Mouse (Mus musculus): Measurements from ENCODE around the gene Arhgap25. TPM values are rescaled to one million over a fixed set of nuclear protein-coding genes. Genes with fewer than 3 reads are reported as not detected.

Arhgap25 gene
- polyA plus RNA-seq, 1 experiment = 1.9 TPM

GRCm38 (mm10) chr6:87428487-87429044 lies 104.5 kb downstream of the Arhgap25 start, which contains the start of gene Bmp10:
Gene Bmp10, plus strand, starts transcription at chr6:87428994.
- no peak within 1 kb of the TSS for H3K4me3 ChIP-seq (ENCODE audit: low read depth, low read length)
- 70% methylated on average over 7 of the region's 7 CpGs for WGBS
- no peaks in the 10 kb centered on the region for H3K4me1 ChIP-seq (ENCODE audit: control insufficient read depth, insufficient read depth, insufficient read length, low read length)

GRCm38 (mm10) chr6:87427616-87428015 lies 105.4 kb downstream of the Arhgap25 start:
- no peaks in the 10 kb centered on the region for H3K36me3 ChIP-seq (ENCODE audit: control insufficient read depth, insufficient read depth, low read length)
- TF ChIP-seq POLR2A (IDR thresholded peaks at IDR 0.05; ENCODE audit: low read depth, low read length) (no peak), CTCF (IDR thresholded peaks at IDR 0.05; ENCODE audit: extremely low read depth, insufficient read length, insufficient replicate concordance, low read depth, low read length) (no peak)
- WGBS = 89% methylated on average over 8 of the region's 8 CpGs
- no peak overlapping the region for H3K4me3 ChIP-seq (ENCODE audit: low read depth, low read length)
- no peak overlapping the region for H3K27ac ChIP-seq (ENCODE audit: insufficient read depth, low read depth, low read length)
- no peaks in the 10 kb centered on the region for H3K4me1 ChIP-seq (ENCODE audit: control insufficient read depth, insufficient read depth, insufficient read length, low read length)
- no peaks in the 10 kb centered on the region for H3K27me3 ChIP-seq (ENCODE audit: control insufficient read depth, insufficient read depth, low read length)

More at GRCm38 (mm10) chr6:87428487-87429044, 104.5 kb downstream of the Arhgap25 start, which contains the start of gene Bmp10:
- TF ChIP-seq POLR2A (IDR thresholded peaks at IDR 0.05; ENCODE audit: low read depth, low read length) (no peak), CTCF (IDR thresholded peaks at IDR 0.05; ENCODE audit: extremely low read depth, insufficient read length, insufficient replicate concordance, low read depth, low read length) (no peak)
- Histone ChIP-seq H3K36me3 (ENCODE audit: control insufficient read depth, insufficient read depth, low read length) (no peaks in the 10 kb centered on the region), H3K27me3 (ENCODE audit: control insufficient read depth, insufficient read depth, low read length) (no peaks in the 10 kb centered on the region), H3K27ac (ENCODE audit: insufficient read depth, low read depth, low read length) (no peak within 1 kb of the TSS)

DNA sequence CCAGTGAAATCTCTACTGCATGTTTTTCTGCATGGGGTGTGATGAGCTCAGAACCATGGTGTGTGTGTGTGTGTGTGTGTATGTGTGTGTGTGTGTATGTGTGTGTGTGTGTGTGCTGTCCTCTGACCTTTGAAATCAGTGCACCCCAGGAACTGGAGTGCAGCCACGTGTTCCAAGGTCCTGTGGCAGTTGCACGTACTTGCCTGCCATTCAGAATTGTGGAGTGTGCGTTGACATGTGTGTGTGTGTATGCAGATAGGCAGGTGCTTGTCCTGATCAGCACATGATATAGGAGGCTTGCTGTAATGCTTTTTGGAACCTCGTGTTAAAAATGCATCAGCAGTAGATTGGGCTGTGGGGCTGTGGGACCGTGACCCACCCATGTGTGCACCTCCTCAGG lies 106.1 kb downstream of the Arhgap25 start:
- TF ChIP-seq POLR2A (IDR thresholded peaks at IDR 0.05; ENCODE audit: low read depth, low read length) (no peak), CTCF (IDR thresholded peaks at IDR 0.05; ENCODE audit: extremely low read depth, insufficient read length, insufficient replicate concordance, low read depth, low read length) (no peak)
- Histone ChIP-seq H3K36me3 (ENCODE audit: control insufficient read depth, insufficient read depth, low read length) (no peaks in the 10 kb centered on the region), H3K27me3 (ENCODE audit: control insufficient read depth, insufficient read depth, low read length) (no peaks in the 10 kb centered on the region), H3K4me3 (ENCODE audit: low read depth, low read length) (no peak overlapping the region), H3K27ac (ENCODE audit: insufficient read depth, low read depth, low read length) (no peak overlapping the region), H3K4me1 (ENCODE audit: control insufficient read depth, insufficient read depth, insufficient read length, low read length) (no peaks in the 10 kb centered on the region)
- 52% methylated on average over 5 of the region's 5 CpGs for WGBS

DNA sequence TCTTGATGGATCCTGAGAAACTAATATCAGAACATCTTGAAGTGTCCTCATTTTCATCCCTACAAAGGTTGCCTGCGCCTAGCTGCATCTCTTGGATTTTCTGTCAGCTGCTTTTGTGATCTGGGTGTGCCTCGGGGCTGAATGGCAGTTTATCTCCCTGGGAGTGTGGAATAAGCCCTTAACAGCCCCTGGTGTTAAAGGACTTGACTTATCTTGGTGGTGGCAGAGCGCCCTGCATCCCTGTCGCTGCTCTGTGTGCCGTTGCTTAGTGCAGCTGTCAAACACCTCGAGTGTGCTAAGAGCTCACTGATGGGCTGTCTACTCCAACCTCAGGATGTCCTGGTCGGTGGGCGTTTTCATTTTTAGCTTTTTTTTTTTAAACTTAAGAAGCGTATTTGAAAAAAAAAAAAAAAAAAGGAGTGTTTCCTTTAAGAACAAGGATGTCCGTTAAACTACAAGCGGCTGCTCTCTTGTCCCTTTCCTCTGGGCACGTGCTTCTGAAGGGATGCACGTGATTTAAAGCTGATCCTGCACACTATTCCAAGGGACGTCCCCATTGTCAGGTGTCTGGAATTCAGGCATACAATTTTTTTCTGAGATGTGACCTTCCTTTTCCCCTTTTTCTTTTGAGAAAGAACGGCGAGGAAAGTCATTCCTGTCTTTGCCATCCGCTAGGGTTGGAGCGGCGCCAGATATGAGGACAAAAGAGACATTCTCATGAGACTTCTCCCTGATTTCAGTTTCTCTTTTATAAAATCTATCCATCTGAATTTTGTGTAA lies 108.8 kb downstream of the Arhgap25 start:
- 24% methylated on average over 19 of the region's 19 CpGs for WGBS
- Histone ChIP-seq H3K4me3 (ENCODE audit: low read depth, low read length) (no peak overlapping the region), H3K27me3 (ENCODE audit: control insufficient read depth, insufficient read depth, low read length) (no peaks in the 10 kb centered on the region), H3K36me3 (ENCODE audit: control insufficient read depth, insufficient read depth, low read length) (no peaks in the 10 kb centered on the region), H3K4me1 (ENCODE audit: control insufficient read depth, insufficient read depth, insufficient read length, low read length) (no peaks in the 10 kb centered on the region), H3K27ac (ENCODE audit: insufficient read depth, low read depth, low read length) (no peak overlapping the region)
- TF ChIP-seq CTCF (IDR thresholded peaks at IDR 0.05; ENCODE audit: extremely low read depth, insufficient read length, insufficient replicate concordance, low read depth, low read length) (no peak), POLR2A (IDR thresholded peaks at IDR 0.05; ENCODE audit: low read depth, low read length) (no peak)

GRCm38 (mm10) chr6:87422304-87422703 lies 110.8 kb downstream of the Arhgap25 start:
- Histone ChIP-seq H3K27me3 (ENCODE audit: control insufficient read depth, insufficient read depth, low read length) (no peaks in the 10 kb centered on the region), H3K4me1 (ENCODE audit: control insufficient read depth, insufficient read depth, insufficient read length, low read length) (no peaks in the 10 kb centered on the region), H3K4me3 (ENCODE audit: low read depth, low read length) (no peak overlapping the region), H3K27ac (ENCODE audit: insufficient read depth, low read depth, low read length) (no peak overlapping the region), H3K36me3 (ENCODE audit: control insufficient read depth, insufficient read depth, low read length) (no peaks in the 10 kb centered on the region)
- TF ChIP-seq CTCF (IDR thresholded peaks at IDR 0.05; ENCODE audit: extremely low read depth, insufficient read length, insufficient replicate concordance, low read depth, low read length) (no peak), POLR2A (IDR thresholded peaks at IDR 0.05; ENCODE audit: low read depth, low read length) (no peak)
- 71% methylated on average over 7 of the region's 7 CpGs for WGBS

DNA sequence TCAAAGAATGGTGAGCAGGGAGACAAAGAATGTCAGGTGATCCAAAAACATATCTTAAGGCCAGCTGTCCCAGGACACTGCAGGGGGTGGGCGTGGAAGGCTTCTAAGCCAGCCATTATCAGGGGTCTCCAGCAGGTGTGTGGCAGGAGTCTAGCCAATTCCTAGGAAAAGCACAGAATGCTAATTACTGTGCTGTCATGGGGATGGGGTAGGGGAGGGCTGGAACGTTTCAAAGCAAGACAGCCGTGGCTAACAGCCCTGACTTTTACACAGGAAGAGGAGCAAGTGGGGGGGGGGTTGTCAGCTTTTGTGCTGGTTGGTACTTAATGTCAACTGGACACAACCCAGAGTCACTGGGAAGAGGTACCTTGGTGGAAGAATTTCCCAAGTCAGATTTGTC lies 121.0 kb downstream of the Arhgap25 start:
- Histone ChIP-seq H3K27ac (ENCODE audit: insufficient read depth, low read depth, low read length) (no peak overlapping the region), H3K36me3 (ENCODE audit: control insufficient read depth, insufficient read depth, low read length) (no peaks in the 10 kb centered on the region), H3K4me1 (ENCODE audit: control insufficient read depth, insufficient read depth, insufficient read length, low read length) (no peaks in the 10 kb centered on the region), H3K27me3 (ENCODE audit: control insufficient read depth, insufficient read depth, low read length) (no peaks in the 10 kb centered on the region), H3K4me3 (ENCODE audit: low read depth, low read length) (no peak overlapping the region)
- 63% methylated on average over 3 of the region's 3 CpGs for WGBS
- TF ChIP-seq POLR2A (IDR thresholded peaks at IDR 0.05; ENCODE audit: low read depth, low read length) (no peak), CTCF (IDR thresholded peaks at IDR 0.05; ENCODE audit: extremely low read depth, insufficient read length, insufficient replicate concordance, low read depth, low read length) (no peak)

Other genes starting within 250 kb of the Arhgap25 start
- gene Antxr1, start 197.4 kb downstream of the Arhgap25 start, polyA plus RNA-seq (2012; rRNA removed) = 3.9 TPM in 2 replicates
- 5.3 and 1,990 TPM in 2 replicates for gene Gkn1, start 182.3 kb downstream of the Arhgap25 start, polyA plus RNA-seq (2012; rRNA removed)
- 4.6 and 2,019 TPM in 2 replicates for gene Gkn2, start 159.9 kb downstream of the Arhgap25 start, polyA plus RNA-seq (2012; rRNA removed)
- gene Gkn3, start 144.3 kb downstream of the Arhgap25 start, polyA plus RNA-seq (2012; rRNA removed) = 6.3 and 2,866 TPM in 2 replicates
- 0.01 TPM in 1 of 2 replicates, not detected in the other for gene Bmp10, start 104.3 kb downstream of the Arhgap25 start, polyA plus RNA-seq (2012; rRNA removed)
- gene Prokr1, start 57.5 kb upstream of the Arhgap25 start, polyA plus RNA-seq (2012; rRNA removed) = 0.23 and 0.33 TPM in 2 replicates
- gene Aplf, start 138.9 kb upstream of the Arhgap25 start, polyA plus RNA-seq (2012; rRNA removed) = 1.7 and 3.0 TPM in 2 replicates
- 2.6 and 4.0 TPM in 2 replicates for gene Efcc1, start 197.6 kb upstream of the Arhgap25 start, polyA plus RNA-seq (2012; rRNA removed)
- gene Gp9, start 244.8 kb upstream of the Arhgap25 start, polyA plus RNA-seq (2012; rRNA removed) = 1.7 TPM in 1 of 2 replicates, not detected in the other